Mouse (Mus musculus) heart, postnatal 0 days (tissue): Measurements from ENCODE around the gene Ifitm6. TPM values are rescaled to one million over a fixed set of nuclear protein-coding genes. Genes with fewer than 3 reads are reported as not detected.

Experiments
- ATAC-seq: fragments of 200-750 bp; cut with Nextera tagmentation; 2 replicates; pipeline ENCODE4 v1.8.0; 2017; ENCODE audit warnings: low read depth, moderate number of reproducible peaks, moderate library complexity; ENCODE audit not compliant: insufficient read depth
- DNase-seq: peaks from one replicate; pipeline ENCODE4 v3.0.0-alpha.2; 2016; ENCODE audit warnings: low spot score
- H3K27ac ChIP-seq: fragments of 300-500 bp; sonication (generic); 2 replicates; pipeline ENCODE4 v1.5.1; 2014; ENCODE audit warnings: low read depth, mild to moderate bottlenecking
- H3K27me3 ChIP-seq: fragments of 300-500 bp; sonication (generic); 2 replicates; pipeline ENCODE4 v1.6.1; 2014; ENCODE audit warnings: low read length, mixed read lengths; ENCODE audit not compliant: control insufficient read depth, insufficient read depth
- H3K36me3 ChIP-seq: fragments of 300-500 bp; sonication (generic); replicated peaks from 2 replicates; pipeline ENCODE4 v1.6.1; 2014; ENCODE audit warnings: low read length, mixed read lengths; ENCODE audit not compliant: control insufficient read depth, insufficient read depth
- H3K4me1 ChIP-seq: fragments of 300-500 bp; sonication (generic); 2 replicates; pipeline ENCODE4 v1.6.1; 2014; ENCODE audit warnings: antibody characterized with exemption; ENCODE audit not compliant: control insufficient read depth, insufficient read depth
- H3K4me2 ChIP-seq: fragments of 300-500 bp; sonication (generic); 2 replicates; pipeline ENCODE4 v1.6.1; 2014; ENCODE audit warnings: low read depth, mild to moderate bottlenecking, low read length, moderate library complexity
- H3K4me3 ChIP-seq: fragments of 300-500 bp; sonication (generic); 2 replicates; pipeline ENCODE4 v1.5.1; 2014; ENCODE audit warnings: low read depth, low read length
- H3K9ac ChIP-seq: fragments of 300-500 bp; sonication (generic); replicated peaks from 2 replicates; pipeline ENCODE4 v1.6.1; 2014; ENCODE audit warnings: low read depth, low read length, mixed read lengths
- H3K9me3 ChIP-seq: fragments of 300-500 bp; sonication (generic); replicated peaks from 2 replicates; pipeline ENCODE4 v1.6.1; 2016; ENCODE audit warnings: low read length; ENCODE audit not compliant: control insufficient read depth
- CTCF ChIP-seq: IDR thresholded peaks from 2 replicates; pipeline ENCODE4 v1.5.1; 2016; ENCODE audit warnings: antibody characterized with exemption, control low read depth, low read depth
- EP300 ChIP-seq: IDR thresholded peaks from 2 replicates; pipeline ENCODE4 v1.6.1; 2016; ENCODE audit warnings: antibody characterized with exemption, low read depth
- WGBS: fragments of 180-500 bp; shearing (Covaris S2); extraction: QIAGEN DNeasy Blood & Tissue Kit; methylation state at CpG from one replicate; pipeline ENCODE4 v1.1.7; 2014; 5-methylcytosine and 5-hydroxymethylcytosine counted together
- polyA plus RNA-seq: library from polyadenylated mRNA; unstranded; fragments of >200 nt; fragmentation: Nextera tagmentation; extraction: Ambion mirVana; gene quantifications from 2 replicates; pipeline ENCODE4 v1.2.1, GENCODE M21; 2015
- total RNA-seq: library from RNA; depleted of rRNA; stranded (reverse); fragments of >200 nt; gene quantifications from 2 replicates; pipeline ENCODE4 v1.2.3, GENCODE M21; 2014; ENCODE audit warnings: low replicate concordance

Gene Ifitm6
- total and polyA plus RNA-seq, 2 experiments from 2014 or later = 0.30 TPM; not detected in 1

- Histone ChIP-seq H3K9ac (no peak overlapping the region), H3K4me1 (0 out of 2 replicates have a peak, but pooled peaks cover under 1% of the 10 kb centered on the region), H3K36me3 (no peaks in the 10 kb centered on the region), H3K27me3 (no peaks in the 10 kb centered on the region), H3K27ac (no peak overlapping the region), H3K4me2 (no peak overlapping the region), H3K4me3 (no peak overlapping the region), H3K9me3 (no peaks in the 10 kb centered on the region)
- WGBS = 52% methylated on average over 5 of the region's 5 CpGs
- ATAC-seq (no peak), DNase-seq (no peak)
- no peak for TF ChIP-seq CTCF
- no peak for TF ChIP-seq EP300
Measured at GRCm38 (mm10) chr7:141003248-141004010, 14.3 kb downstream of the Ifitm6 start.

GRCm38 (mm10) chr7:141000881-141001708, 16.6 kb downstream of the Ifitm6 start:
- no peak for ATAC-seq

GRCm38 (mm10) chr7:140998853-140999700, 18.6 kb downstream of the Ifitm6 start:
- ATAC-seq = no peak
- Histone ChIP-seq H3K4me3 (no peak overlapping the region), H3K36me3 (no peaks in the 10 kb centered on the region), H3K9ac (no peak overlapping the region), H3K27ac (no peak overlapping the region), H3K9me3 (no peaks in the 10 kb centered on the region), H3K4me2 (no peak overlapping the region), H3K4me1 (no peaks in the 10 kb centered on the region), H3K27me3 (no peaks in the 10 kb centered on the region)
- DNase-seq = no peak
- WGBS = 76% methylated on average over 11 of the region's 11 CpGs
- no peak for TF ChIP-seq EP300
- no peak for TF ChIP-seq CTCF

More at GRCm38 (mm10) chr7:141000881-141001708, 16.6 kb downstream of the Ifitm6 start:
- H3K4me2 ChIP-seq = no peak overlapping the region
- DNase-seq = no peak
- H3K4me1 ChIP-seq = no peaks in the 10 kb centered on the region
- H3K36me3 ChIP-seq = no peaks in the 10 kb centered on the region
- TF ChIP-seq EP300 = no peak
- no peak for TF ChIP-seq CTCF
- no peak overlapping the region for H3K9ac ChIP-seq
- no peak overlapping the region for H3K27ac ChIP-seq
- 68% methylated on average over 15 of the region's 15 CpGs for WGBS
- no peaks in the 10 kb centered on the region for H3K9me3 ChIP-seq
- H3K27me3 ChIP-seq = no peaks in the 10 kb centered on the region
- no peak overlapping the region for H3K4me3 ChIP-seq

- DNase-seq (no peak), ATAC-seq (no peak)
- Histone ChIP-seq H3K4me1 (no peaks in the 10 kb centered on the region), H3K9me3 (no peaks in the 10 kb centered on the region), H3K4me2 (no peak overlapping the region), H3K36me3 (no peaks in the 10 kb centered on the region), H3K4me3 (no peak overlapping the region), H3K9ac (no peak overlapping the region), H3K27me3 (no peaks in the 10 kb centered on the region), H3K27ac (no peak overlapping the region)
- WGBS = 37% methylated on average over 1 of the region's 1 CpGs
- TF ChIP-seq EP300 = no peak
- no peak for TF ChIP-seq CTCF
Measured at GRCm38 (mm10) chr7:140997817-140998216, 19.9 kb downstream of the Ifitm6 start.

- Histone ChIP-seq H3K27me3 (no peaks in the 10 kb centered on the region), H3K4me3 (no peak overlapping the region), H3K4me1 (no peaks in the 10 kb centered on the region), H3K9me3 (no peaks in the 10 kb centered on the region), H3K27ac (no peak overlapping the region), H3K9ac (no peak overlapping the region), H3K36me3 (no peaks in the 10 kb centered on the region), H3K4me2 (no peak overlapping the region)
- 72% methylated on average over 14 of the region's 14 CpGs for WGBS
- DNase-seq (no peak), ATAC-seq (no peak)
- TF ChIP-seq CTCF (no peak), EP300 (no peak)
Measured at GRCm38 (mm10) chr7:140991117-140991689, 26.5 kb downstream of the Ifitm6 start.
